Mouse (Mus musculus) gastrocnemius, postnatal 4 days (tissue): ENCODE data around the gene Drc1. TPM values are rescaled to one million over a fixed set of nuclear protein-coding genes. Genes with fewer than 3 reads are reported as not detected.

ENCODE experiments used
- DNase-seq, 2 experiments: peaks; one replicate each; pipeline ENCODE4 v3.0.0; 2021 to 2022; ENCODE audit warnings: low spot score in 2 of 2, mixed read lengths in 2 of 2
- total RNA-seq, 2 experiments: library from RNA; stranded (reverse); gene quantifications; 2 replicates each; pipeline ENCODE4 v1.2.3; 2021

The Drc1 gene
- total RNA-seq, 2 experiments from 2014 or later: 0.23 to 0.47 TPM

DNA sequence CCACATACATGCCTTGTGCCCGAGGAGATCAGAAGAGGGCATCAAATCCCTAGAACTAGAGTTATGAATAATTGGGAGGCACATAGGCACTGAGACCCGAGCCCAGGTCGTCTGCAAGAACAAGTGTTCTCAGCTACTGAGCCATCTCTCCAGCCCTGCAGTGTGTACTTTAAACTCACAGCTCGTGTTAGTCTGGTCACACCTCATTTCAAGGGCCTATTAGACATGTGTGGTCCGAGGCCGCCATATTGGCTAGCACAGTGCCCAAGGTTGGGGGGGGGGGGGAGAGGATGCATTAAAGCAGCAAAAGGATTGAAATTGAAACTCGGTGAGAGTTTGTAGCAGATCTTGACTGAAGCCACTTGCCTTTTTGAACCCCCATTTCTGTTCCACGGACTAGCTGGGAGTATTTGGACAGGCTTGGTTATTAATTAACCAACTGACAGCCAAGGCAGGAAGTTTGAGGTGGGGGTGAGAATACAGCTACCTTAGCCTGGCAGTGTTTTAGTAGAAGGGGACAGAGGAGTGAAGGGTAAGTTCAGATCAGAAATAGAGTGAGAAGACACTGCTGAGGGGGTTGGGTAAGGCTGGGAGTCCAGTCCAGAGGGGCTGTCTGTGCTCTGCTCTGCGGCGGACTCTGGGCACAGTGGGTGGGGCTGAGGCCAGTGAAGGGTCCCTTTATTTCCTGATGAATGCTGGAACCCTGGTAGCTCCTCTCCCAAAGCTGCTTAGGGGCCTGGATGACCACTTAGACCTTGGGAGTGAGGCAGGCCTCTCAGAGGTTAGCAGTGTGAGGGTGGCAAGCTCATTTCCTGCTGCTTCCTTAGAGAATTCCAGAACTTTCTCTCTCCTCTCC lies 5.0 kb downstream of the Drc1 start:
- DNase-seq: no peak

DNA sequence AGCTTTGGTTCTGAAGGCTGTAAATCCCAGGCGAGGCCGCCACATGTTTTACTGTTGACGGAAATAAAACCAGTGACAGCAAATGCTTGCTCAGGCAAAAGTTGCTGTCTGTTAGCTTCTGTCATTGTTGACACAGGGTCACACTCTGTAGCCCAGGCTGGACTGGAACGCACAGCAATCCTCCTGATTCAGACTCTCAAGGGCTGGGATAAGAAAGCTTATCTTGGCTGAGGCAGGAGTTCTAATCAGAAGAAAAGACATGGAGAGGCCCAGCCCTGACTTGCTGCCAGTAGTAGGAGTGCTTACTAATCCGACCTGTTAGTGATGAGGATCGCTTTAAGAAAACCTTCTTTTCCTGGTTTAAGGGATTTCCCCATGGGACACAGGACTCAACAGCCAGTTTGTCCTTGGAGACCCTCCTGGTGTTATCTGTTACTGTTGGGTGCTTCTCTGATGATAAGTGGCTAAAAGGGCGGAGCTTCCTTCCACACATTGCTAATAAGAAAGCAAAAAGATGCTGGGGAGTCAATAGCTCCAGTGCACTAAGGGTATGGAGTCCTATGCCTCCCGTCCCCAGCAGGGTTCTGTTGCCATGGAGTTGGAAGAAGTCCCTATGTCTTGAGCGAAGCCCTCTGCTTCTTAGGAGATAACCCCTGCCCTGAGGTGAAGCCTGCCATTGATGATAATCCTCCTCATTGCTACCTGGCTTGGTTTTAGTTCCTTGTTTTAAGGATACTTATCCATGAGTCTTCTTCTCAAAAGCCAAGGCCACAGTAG lies 6.1 kb downstream of the Drc1 start:
- no peak for DNase-seq

DNA sequence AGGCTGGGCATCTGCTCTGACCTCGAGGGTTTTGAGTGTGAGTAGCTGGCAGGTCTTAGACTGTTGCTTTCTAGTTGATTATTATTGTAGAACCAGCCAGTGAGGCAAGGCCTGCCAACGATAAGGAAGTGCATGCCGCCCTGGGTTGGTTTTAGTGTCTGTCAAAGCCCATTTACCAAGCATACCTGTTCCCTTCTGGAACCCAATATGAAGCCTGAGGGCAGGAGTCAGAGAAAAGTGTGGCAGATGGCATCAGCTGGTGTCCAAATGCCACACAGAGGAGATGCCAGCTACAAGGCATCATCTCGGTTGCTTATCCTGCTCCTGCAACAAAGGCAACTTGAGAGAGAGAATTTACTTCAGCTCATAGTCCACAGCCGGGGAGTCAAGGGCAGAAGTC lies 59.6 kb downstream of the Drc1 start:
- DNase-seq: no peak

DNA sequence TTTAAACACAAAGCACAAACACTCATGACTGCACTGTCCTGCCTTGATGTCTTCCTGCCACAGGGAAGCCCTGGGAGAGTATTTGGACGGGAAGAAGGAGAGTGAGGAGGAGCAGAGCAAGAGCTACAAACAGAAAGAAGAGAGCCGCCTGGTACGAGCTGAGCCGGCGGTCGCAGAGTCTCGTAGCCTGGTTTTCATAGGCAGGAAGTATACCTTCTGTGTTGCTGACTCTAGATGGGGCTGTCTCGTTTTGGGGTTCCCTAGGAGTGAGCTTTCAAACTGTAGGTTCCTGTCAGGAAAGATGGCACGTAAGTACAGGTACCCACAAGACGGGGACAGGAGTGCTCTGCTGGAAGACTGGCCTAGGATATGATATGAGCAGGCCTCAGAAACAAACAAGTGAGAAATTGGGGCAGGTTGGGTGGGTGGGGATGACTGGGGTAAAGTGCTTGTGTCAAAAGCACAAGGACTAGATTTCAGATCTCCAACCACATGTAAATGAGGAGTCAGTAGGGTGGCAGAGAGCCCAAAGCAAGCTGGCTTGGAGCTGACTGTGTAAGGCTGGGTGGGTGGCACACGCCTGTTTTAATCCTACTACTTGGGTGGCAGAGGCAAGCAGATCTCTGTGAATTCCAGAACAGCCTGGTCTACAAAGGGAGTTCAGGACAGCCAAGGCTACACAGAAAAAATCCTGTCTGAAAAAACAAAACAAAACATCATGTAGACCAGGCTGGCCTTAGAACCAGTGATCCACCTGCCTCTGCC lies 60.6 kb downstream of the Drc1 start:
- DNase-seq: no peak

DNA sequence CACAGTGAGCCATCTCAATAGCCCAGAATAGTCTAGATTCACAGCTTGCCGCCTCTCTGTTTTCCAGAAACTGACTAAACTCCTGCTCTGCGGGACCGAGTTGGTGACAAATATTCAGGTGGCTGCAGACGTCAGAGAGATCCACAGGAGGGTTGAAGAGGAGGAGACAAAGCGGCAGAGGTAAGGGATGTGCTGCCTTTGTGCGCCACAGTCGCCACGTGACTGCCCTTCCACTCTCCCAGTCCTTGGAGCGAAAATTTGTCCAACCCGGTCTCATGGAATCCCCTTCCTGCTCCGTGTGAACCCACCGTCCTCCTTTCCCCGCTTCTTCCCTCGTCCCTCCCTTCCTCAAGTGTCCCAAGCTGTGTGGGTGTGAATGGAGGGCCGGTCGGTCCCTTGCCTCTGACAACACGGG lies 61.4 kb downstream of the Drc1 start:
- DNase-seq: no peak

DNA sequence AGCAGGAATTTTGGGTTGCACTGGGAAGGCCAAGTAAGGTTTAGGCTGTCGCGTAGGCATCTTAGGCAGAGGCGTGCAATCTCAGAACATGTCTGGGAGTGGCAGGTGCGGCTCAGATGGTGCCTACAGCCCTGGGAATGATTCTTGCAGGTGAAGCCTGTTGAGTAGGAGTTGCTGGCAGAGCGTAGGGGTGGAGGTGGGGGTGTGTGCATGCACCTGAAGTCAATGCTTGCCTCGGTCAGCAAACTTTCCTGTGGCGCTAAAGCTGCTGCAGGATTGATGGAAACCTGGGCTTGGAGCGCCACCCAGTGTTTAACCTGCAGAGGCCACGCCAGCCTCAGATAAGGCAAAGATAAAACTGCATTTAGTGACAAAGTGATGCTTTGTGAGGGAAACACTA lies 61.9 kb downstream of the Drc1 start:
- DNase-seq: peak in 1 of 2 experiments; percentile 65

DNA sequence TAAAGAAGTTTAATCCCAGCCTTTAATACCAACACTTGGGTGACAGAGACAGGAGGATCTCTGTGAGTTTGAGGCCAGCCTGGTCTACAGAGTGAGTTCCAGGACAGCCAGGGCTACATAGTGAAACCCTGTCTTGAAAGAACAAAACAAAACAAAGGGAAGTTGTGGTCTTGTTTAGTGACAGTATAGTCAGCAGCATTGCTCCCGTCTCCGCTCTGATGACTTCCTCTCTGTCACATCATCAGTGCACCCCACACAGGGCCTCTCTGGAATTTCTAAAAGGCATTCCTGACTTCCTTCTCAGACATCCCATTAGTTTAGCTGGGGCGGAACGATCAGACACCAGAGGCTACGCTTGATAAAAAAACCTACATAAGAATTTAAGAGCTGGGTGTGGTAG lies 62.7 kb downstream of the Drc1 start:
- no peak for DNase-seq

DNA sequence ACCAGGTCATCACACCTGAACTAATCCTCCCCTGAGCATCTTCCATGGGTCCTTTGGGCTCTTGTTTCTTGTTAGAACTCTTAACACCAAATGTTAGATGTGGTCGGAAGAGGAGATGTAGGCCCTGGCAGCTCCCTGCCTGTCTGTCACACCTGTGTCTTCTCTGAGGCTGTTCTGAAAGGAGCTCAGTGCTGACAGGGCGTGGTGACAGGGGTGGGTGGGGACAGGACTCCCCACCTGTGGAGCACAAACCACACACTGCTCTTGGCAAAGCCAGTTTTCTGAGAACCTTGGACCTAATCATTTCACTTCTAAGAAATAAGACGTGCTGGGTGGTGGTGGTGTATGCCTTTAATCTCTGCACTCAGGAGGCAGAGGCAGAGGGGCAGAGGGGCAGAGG lies 72.4 kb downstream of the Drc1 start:
- DNase-seq: no peak

DNA sequence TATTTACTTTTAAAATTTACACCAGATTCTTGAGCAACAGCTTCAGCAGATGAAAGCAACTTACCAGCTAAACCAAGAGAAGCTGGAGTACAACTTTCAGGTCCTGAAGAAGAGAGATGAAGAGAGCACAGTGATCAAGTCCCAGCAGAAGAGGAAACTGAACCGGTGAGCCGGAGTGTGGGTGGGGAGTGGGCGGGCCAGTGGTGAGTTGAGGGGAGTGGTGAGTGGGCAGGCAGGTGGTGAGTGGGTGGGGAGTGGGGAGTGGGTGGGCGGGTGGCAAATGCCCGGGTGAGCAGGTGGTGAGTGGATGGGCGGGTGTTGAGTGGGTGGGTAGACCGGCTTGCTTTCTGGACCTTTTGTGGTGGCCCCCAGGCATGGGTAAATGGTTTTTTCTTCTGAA lies 73.9 kb downstream of the Drc1 start:
- DNase-seq: no peak

DNA sequence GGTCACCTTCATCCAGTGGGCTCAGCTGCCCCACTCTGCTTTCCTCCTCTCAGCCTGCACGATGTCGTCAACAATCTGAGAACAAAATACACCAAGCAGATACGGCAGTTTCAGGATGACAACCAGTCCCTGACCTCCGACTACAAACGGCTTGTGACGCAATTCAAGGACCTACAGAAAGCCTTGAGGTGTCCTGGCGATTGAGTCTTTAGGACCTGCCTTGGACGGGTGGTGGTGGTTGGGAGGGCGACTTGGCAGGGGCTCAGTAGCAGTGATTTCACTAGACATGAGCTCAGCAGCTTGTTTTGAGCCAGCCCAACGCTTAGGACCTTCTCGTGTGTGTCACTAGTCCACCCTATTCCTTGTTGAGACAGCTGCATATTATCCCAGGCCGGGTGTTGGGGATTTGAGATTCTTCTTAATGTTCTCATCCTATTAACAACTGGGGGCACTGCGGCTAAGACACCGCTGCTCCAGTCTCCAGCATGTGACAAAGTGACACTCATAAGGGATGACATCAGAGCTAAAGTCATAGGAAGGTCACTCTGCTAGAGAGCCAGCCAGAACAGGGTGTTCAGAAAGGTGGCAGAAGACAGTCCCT lies 74.5 kb downstream of the Drc1 start:
- DNase-seq: no peak

DNA sequence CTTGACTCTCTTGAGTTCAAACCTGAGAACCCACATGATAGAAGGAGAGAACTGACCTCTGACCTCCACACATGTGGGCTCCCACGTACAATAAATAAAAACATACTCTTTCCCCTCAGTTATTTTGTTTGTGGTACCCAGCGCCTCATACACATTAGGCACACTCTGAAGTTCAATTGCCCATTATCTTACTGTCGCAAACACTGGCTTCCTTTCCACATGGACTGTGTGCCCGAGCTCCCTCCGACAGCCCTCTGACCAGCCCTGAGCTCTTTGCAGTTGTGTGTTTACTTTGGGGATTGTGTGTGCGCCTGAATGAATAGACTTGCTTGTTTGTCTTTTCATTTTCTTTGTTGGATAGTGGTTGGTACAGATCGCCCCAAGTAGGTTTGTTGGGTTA lies 75.5 kb downstream of the Drc1 start:
- DNase-seq: no peak

DNA sequence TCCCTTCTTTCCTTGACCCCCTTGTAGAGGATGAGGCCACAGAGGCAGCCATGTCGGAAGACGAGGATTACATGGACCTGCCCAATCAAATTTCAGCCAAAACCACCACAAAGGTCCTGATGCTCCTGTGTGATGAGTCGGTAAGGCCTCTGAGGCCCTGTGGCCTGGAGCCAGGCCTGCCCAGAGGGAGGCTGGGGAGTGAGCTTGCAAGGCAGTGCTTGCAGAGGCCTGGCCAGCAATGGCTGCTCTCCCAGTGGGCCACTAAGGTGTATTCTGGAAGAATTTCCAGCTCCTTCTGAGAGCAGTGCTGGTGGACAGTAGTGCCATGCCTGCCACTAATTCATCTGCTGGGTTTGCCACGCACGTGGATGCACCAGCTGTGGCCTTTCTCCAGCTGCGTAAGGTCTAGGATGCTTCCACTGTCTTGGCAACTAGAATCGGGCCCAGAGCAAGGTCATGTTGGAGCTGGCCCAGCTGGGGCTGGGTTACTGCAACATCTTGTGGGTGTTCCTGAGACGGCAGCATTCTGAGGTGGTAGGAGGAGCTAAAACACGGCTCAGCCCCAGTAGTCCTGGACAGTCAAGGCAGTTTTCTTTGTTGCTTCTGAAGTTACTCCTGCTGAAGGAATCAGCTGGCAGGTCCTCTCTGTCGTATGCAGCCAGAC lies 77.4 kb downstream of the Drc1 start:
- no peak for DNase-seq

DNA sequence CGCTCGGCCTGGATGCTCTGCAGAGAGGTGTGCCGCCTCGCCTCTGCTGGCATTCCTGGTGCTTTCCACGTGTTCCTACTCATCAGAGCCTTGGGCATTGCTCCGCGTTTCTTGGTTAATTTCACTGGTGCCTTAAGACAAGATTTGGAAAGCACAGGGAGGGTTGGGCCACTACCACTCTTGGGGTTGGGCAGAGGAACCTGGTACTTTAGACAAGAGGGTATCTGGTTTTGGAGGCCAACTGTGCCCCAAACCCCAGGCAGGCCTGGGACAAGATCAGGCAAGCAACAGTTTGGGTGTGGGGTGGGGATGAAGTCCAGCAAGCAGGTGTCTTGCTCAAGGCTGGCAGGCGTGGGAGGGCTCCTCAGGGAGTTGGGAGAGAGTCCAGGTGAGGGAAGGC lies 86.2 kb downstream of the Drc1 start:
- no peak for DNase-seq

DNA sequence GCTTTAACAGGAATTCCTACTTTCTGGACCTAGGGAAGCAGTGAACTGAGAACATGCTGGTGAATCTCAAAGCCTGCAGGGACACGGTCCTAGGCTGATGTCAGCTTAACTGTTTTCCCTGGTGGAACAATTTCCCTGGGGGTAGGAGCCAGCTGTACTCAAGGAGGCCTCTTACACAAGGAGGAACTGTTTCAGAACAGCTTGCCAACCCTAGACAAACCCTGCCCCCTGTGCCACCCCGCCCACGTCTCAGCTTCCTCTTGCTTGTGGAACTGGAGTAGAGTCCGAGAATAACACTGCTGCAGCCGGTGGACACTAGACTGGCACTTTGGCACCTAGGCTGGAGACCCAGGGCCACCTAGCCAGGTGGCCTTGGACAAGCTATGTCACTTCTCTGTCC lies 88.2 kb downstream of the Drc1 start:
- DNase-seq: no peak

DNA sequence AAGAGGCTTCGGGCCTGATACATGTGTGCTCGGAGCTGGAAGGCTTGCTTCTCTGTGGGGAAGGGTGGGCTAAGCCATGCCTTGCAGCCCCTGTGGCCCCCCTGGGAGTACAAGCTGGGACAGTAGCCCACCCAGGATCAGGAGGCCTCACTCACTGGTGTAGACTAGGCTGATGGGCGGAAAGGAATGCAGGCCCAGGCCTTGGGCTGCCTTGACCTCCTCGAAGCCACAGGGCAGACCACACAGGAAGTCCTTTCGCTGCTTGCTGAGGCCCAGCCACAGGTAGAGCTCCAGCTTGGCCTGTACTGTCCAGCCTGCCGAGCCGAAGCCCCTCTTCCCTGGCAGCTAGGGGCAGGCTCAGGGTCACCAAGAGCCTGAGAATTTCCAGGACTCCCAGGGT lies 101.7 kb downstream of the Drc1 start:
- no peak for DNase-seq

DNA sequence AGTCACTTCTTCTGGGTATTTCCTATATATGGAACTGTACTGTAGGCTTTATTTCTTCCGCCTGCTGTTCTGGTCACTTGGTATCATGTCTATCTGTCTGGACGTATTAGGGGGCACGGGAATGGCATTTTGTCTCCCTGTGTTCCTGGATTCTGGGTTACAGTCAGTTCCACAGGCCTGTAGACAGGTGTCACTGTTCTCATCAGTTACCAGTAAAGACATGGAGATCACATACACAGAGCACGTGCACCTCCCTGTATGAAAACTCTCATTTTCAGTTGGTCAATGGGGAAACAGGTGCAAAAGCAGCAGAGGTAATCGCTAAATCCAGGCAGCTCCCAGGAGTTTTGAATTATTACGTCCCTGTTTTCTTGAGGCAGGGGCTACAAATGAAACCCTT lies 106.5 kb downstream of the Drc1 start:
- DNase-seq: no peak

DNA sequence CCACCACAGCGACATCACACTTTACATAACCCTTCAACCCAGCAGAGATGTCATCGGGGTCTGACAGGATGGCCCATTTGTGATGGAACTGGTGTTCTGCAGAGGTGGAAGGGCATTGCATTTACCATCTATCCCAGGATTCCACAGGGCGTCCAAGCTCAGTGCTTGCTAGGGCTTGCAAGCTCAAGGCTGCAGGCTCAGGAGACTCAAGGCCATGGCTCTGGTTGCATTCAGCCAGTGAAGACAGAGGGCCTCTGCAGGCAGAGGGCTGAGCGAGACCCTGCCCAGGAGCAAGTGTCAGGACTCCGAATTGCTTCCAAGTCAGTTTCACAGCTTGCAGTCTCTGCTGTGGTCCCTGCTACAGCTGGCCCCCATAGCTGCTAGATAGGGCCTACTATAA lies 108.6 kb downstream of the Drc1 start:
- no peak for DNase-seq

DNA sequence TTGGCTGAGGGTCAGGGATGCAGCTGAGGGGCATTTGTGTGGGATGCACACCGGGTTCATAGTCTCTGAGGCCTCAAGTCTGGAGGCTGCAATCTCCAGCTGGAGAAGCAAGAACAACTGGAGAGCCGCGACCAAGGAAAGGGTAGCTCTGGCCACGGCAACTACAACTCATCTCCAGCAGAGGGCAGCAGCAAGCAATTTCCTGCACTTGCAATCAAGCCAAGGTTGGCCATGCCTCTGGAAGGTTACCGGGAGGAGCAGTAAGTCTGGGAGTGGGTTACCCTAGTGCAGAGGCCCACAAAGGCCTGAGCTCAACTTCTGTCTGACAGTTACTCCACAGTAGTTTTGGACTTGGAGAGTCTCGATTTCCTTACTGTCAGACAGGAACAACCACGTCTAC lies 110.3 kb downstream of the Drc1 start:
- DNase-seq: peak; percentile 60 to 76

DNA sequence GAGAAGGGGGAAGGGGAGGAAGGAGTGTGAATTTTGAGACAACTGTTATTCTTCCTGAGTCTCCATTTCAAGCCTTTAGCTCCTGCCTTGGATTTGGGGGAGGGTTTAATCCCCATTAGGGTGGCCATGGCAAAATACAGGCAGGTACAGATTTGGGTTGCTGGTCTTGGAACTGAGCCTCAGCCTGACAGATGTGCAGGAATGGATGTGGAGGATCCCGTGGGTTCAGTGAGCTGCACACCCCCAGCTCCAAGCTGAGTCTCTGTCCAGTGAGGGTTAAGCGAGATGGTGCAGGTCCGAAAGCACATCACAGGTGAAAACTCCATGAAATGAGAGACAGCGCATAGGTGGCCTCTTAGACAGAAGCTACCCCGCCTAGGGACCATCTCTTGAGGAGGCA lies 119.3 kb downstream of the Drc1 start:
- DNase-seq: no peak

DNA sequence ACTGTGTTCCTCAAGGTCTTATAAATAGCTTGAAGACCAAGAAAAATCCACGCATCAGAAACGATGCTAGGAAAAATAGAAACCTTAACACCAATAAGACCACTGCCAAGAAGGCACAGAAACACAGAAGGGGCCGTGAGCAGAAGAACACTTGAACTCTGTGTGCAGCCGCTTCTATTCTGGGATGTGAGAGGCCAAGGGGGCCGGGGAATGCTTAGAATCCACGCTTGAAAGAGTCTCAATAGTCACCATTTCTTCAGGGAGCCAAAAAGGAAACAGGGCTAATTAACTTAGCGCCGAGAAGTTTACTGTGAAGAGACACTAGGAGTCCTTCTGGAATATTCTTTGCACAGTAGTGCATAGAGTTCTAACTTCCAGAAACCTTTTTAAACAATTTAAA lies 120.0 kb downstream of the Drc1 start:
- no peak for DNase-seq

DNA sequence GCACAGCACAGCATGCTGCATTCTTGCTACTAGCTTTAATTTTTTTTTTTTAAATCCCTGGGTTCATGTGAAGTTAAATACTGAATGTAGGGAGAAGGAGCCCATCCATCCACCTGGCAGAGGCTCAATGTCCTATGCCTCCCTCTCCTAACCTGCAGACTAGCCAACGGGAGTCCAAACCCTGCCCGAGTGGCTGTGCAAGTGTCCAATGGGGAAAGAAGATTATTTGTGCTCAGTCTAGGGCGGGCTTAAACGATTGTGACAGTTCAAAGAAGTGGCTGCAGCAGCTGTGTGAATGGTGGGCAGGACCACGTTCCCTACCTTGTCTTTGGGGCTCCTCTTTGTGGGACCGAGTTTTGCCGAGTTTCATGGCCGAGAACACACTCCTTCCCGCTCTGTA lies 125.7 kb downstream of the Drc1 start:
- no peak for DNase-seq
